Mouse (Mus musculus): Measurements from ENCODE around the gene Cpne8. TPM values are rescaled to one million over a fixed set of nuclear protein-coding genes. Genes with fewer than 3 reads are reported as not detected.
A peak's percentile ranks its signal among the peaks of the same experiment; 100 is the strongest.
"Not testable (repeated sequence)": the region's sequence is repeated elsewhere in the genome, so short reads cannot be mapped to it uniquely, and the experiment has no call there.

Cpne8 gene
- total and polyA plus RNA-seq, 2 experiments from 2014 or later = 16.8 to 28.1 TPM

DNA sequence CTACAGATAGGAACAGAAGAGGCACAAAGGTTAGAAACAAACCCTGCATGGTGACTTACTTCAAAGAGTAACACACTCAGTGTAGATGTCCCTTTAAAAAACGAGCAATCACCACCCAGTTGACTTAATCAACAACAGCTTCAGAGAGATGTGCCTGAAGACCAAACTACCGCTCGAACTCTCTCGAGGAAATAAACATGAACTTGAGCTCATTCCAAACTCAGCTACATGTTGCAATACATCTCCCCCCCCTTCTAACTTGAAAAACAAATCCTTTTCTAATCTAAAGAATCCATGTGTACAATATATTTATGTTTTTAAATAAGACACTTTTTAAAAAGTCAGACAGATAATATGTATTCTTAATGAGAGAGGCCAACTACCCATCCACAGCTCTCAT lies 59.5 kb downstream of the Cpne8 start:
- Histone ChIP-seq H3K27me3 (ENCODE audit: insufficient read depth, low read length) (no peaks in the 10 kb centered on the region), H3K27ac (no peak overlapping the region), H3K4me1 (ENCODE audit: insufficient read depth, low read length) (no peaks in the 10 kb centered on the region), H3K4me2 (ENCODE audit: low read depth, low read length) (no peak overlapping the region), H3K9ac (replicated peaks; ENCODE audit: low read length) (no peak overlapping the region), H3K9me3 (ENCODE audit: low read length) (no peaks in the 10 kb centered on the region), H3K4me3 (ENCODE audit: low read length) (no peak overlapping the region), H3K36me3 (ENCODE audit: insufficient read depth, low read length) (no peaks in the 10 kb centered on the region)
- WGBS = 78% methylated on average over 4 of the region's 4 CpGs
- DNase-seq (ENCODE audit: low spot score) (no peak), ATAC-seq (no peak)
- TF ChIP-seq CTCF (IDR thresholded peaks at IDR 0.05; ENCODE audit: low read depth) = no peak

DNA sequence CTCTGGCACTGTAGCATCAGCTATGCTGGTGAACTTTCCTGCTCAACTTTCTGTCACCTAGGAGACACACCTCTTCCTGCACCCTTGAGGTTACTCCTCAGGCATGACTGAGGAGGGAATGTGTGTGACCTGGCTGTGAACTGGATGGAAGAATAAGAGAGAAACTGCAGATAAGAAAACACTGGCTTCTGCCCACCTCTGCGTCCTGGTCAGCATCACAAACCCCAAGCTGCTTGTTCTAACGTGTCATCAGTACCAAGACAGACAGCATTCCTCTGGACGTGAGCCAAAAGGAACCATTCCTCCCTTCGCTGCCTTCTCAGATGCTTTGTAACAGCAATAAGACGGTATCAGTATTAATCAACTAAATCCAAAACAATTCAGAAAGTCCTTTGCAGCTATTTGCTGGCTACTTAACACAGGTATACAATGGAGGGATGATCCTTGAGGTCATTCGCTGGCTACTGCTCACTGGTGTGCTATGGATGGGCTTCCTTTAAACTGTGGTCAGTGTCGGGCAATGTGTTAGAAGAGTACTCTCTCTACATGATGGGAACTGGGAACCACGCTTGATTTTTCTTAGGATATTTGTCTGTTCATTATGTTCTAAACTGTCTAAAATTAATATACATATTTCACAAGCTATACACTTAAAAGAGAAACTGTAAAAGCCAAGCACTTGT lies 63.0 kb downstream of the Cpne8 start:
- Histone ChIP-seq H3K27ac (no peak overlapping the region), H3K27me3 (ENCODE audit: insufficient read depth, low read length) (no peaks in the 10 kb centered on the region), H3K4me1 (ENCODE audit: insufficient read depth, low read length) (no peaks in the 10 kb centered on the region), H3K4me2 (ENCODE audit: low read depth, low read length) (no peak overlapping the region), H3K9ac (replicated peaks; ENCODE audit: low read length) (no peak overlapping the region), H3K4me3 (ENCODE audit: low read length) (no peak overlapping the region), H3K9me3 (ENCODE audit: low read length) (no peaks in the 10 kb centered on the region), H3K36me3 (ENCODE audit: insufficient read depth, low read length) (no peaks in the 10 kb centered on the region)
- no peak for TF ChIP-seq CTCF (IDR thresholded peaks at IDR 0.05; ENCODE audit: low read depth)
- WGBS = 67% methylated on average over 8 of the region's 8 CpGs
- ATAC-seq (no peak), DNase-seq (ENCODE audit: low spot score) (no peak)

DNA sequence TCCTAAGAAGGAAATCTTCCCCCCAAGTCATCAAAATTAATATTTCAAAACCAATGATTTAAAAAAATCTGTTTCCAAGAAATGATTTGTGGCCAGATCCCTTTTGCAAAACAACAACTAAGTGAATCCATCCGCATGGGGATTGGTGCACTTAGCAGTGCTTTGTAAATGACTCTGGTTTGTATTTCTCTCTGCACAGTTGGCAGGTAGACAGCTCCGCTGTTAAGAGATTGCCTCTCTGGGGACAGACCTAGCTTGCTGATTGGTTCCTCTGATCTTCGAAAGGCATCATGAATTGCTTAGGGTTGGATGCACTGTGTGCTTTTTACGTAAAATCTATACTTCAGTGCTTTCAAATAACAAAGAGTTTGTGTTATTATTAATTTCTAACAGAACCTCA lies 68.5 kb downstream of the Cpne8 start:
- not testable (repeated sequence) for H3K4me1 ChIP-seq (ENCODE audit: insufficient read depth, low read length); H3K9ac ChIP-seq (replicated peaks; ENCODE audit: low read length); H3K9me3 ChIP-seq (ENCODE audit: low read length); H3K4me2 ChIP-seq (ENCODE audit: low read depth, low read length); H3K4me3 ChIP-seq (ENCODE audit: low read length); H3K27ac ChIP-seq; ATAC-seq; H3K27me3 ChIP-seq (ENCODE audit: insufficient read depth, low read length); H3K36me3 ChIP-seq (ENCODE audit: insufficient read depth, low read length)
- DNase-seq (ENCODE audit: low spot score) = peak; percentile 14
- WGBS = 69% methylated on average over 4 of the region's 4 CpGs

DNA sequence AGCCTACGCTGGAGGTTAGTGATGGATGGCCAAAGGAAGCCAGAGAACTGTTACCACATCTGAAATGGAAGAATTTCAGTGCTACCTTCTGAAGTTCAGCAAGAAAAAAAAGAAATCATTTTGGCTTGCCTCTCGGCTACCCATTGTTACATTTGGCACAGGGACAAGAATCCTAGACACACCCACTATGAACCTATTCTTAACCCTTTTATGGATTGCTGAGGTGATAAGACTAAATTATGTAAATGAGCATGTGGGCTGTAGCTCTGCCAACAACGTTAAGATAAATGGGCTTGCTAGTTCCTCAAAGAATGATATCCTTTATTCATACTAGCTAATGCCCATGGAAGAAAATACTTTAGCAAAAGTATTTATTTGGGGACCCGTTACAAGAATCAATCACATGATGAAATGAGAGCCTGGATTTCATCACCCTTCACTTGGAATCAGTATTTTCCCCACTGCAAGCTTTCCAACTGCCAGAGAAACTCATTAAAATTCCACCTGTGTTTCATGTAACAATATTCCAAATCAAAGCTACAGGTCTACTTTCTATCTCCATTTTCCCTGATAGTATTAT lies 69.3 kb downstream of the Cpne8 start:
- no peak for TF ChIP-seq CTCF (IDR thresholded peaks at IDR 0.05; ENCODE audit: low read depth)

DNA sequence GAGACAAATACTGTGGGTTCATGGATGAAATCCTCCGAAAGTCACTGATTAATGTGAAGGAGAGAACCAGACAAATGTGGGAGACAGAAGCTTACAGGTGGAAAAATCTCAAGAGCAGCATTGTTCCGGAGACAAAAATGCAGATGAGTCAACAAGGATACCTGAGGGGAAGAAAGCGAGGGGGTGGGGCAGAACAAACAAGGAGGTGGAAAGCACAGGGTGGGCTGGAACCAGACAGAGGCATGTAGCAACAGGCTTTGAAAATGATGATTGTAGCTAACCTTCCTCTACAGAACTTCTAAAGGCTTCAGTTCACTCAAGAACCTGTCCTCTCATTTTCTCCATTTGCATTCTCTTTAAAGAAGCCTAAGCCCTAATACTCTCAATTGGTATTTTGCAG lies 70.9 kb downstream of the Cpne8 start:
- ATAC-seq (no peak), DNase-seq (ENCODE audit: low spot score) (no peak)
- H3K4me1 ChIP-seq (ENCODE audit: insufficient read depth, low read length) = no peaks in the 10 kb centered on the region
- no peak overlapping the region for H3K4me3 ChIP-seq (ENCODE audit: low read length)
- H3K9ac ChIP-seq (replicated peaks; ENCODE audit: low read length) = no peak overlapping the region
- no peak for TF ChIP-seq CTCF (IDR thresholded peaks at IDR 0.05; ENCODE audit: low read depth)
- H3K36me3 ChIP-seq (ENCODE audit: insufficient read depth, low read length) = no peaks in the 10 kb centered on the region
- H3K4me2 ChIP-seq (ENCODE audit: low read depth, low read length) = no peak overlapping the region
- no peaks in the 10 kb centered on the region for H3K27me3 ChIP-seq (ENCODE audit: insufficient read depth, low read length)
- no peaks in the 10 kb centered on the region for H3K9me3 ChIP-seq (ENCODE audit: low read length)
- H3K27ac ChIP-seq = no peak overlapping the region
- 75% methylated on average over 3 of the region's 3 CpGs for WGBS

More for the DNA sequence above, 69.3 kb downstream of the Cpne8 start:
- no peak for ATAC-seq
- Histone ChIP-seq H3K4me1 (ENCODE audit: insufficient read depth, low read length) (no peaks in the 10 kb centered on the region), H3K36me3 (ENCODE audit: insufficient read depth, low read length) (no peaks in the 10 kb centered on the region), H3K4me3 (ENCODE audit: low read length) (no peak overlapping the region), H3K9ac (replicated peaks; ENCODE audit: low read length) (no peak overlapping the region), H3K27ac (no peak overlapping the region), H3K4me2 (ENCODE audit: low read depth, low read length) (no peak overlapping the region), H3K9me3 (ENCODE audit: low read length) (no peaks in the 10 kb centered on the region), H3K27me3 (ENCODE audit: insufficient read depth, low read length) (no peaks in the 10 kb centered on the region)
- no peak for DNase-seq (ENCODE audit: low spot score)
- 44% methylated on average over 4 of the region's 4 CpGs for WGBS

DNA sequence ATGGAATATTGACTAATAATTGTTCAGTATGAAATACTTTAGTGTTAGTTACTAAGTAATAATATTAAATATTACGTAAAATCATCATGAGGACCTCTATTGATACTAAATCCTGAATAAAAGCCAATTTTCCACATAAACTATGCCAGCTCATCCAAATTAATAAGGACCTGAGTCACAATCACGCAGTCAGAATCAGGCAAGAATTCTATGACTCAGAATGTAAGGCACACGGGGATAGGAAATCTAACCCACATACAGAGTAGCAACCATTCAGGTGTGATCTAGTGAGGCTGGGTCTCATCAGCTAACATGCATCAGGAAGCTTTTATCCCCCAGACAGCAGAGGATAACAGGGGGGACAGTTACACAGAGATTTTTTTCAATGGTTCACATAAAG lies 72.1 kb downstream of the Cpne8 start:
- H3K9ac ChIP-seq (replicated peaks; ENCODE audit: low read length) = no peak overlapping the region
- 85% methylated on average over 3 of the region's 3 CpGs for WGBS
- H3K4me1 ChIP-seq (ENCODE audit: insufficient read depth, low read length) = no peaks in the 10 kb centered on the region
- H3K4me3 ChIP-seq (ENCODE audit: low read length) = no peak overlapping the region
- no peaks in the 10 kb centered on the region for H3K9me3 ChIP-seq (ENCODE audit: low read length)
- no peaks in the 10 kb centered on the region for H3K36me3 ChIP-seq (ENCODE audit: insufficient read depth, low read length)
- no peak for DNase-seq (ENCODE audit: low spot score)
- H3K27me3 ChIP-seq (ENCODE audit: insufficient read depth, low read length) = no peaks in the 10 kb centered on the region
- TF ChIP-seq CTCF (IDR thresholded peaks at IDR 0.05; ENCODE audit: low read depth) = no peak
- no peak overlapping the region for H3K27ac ChIP-seq
- H3K4me2 ChIP-seq (ENCODE audit: low read depth, low read length) = no peak overlapping the region
- ATAC-seq = no peak

DNA sequence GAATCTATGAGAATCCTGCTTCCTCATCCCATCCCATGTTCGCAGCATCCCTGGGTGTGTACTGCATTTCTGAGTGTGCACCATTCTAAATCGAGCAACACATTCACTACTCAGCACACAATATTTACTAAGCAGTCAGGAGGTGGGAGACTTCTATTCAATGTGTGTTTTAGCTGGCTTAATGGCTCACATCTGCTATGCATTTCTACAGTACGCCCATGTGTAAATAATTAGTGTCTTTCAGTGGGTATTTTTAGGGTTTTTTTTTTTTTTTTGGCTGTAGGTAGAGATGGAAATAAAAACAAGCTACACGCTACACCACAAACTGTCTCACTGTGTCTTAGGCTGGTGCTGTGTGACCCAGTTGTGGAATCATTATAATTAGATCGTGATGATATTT lies 75.6 kb downstream of the Cpne8 start:
- H3K27me3 ChIP-seq (ENCODE audit: insufficient read depth, low read length) = no peaks in the 10 kb centered on the region
- H3K9ac ChIP-seq (replicated peaks; ENCODE audit: low read length) = no peak overlapping the region
- ATAC-seq (no peak), DNase-seq (ENCODE audit: low spot score) (no peak)
- H3K4me1 ChIP-seq (ENCODE audit: insufficient read depth, low read length) = no peaks in the 10 kb centered on the region
- no peak overlapping the region for H3K4me2 ChIP-seq (ENCODE audit: low read depth, low read length)
- H3K36me3 ChIP-seq (ENCODE audit: insufficient read depth, low read length) = no peaks in the 10 kb centered on the region
- no peak for TF ChIP-seq CTCF (IDR thresholded peaks at IDR 0.05; ENCODE audit: low read depth)
- no peak overlapping the region for H3K4me3 ChIP-seq (ENCODE audit: low read length)
- no peak overlapping the region for H3K27ac ChIP-seq
- no peaks in the 10 kb centered on the region for H3K9me3 ChIP-seq (ENCODE audit: low read length)
- WGBS = 71% methylated on average over 5 of the region's 5 CpGs

Measured in hindbrain, postnatal 0 days (tissue).